Mouse (Mus musculus) CH12.LX (cell line): ENCODE results near the gene Arl8b. TPM values are rescaled to one million over a fixed set of nuclear protein-coding genes. Genes with fewer than 3 reads are reported as not detected.

Experiments used
- DNase-seq: peaks from one replicate; pipeline ENCODE4 v3.0.0-alpha.2; 2013; ENCODE audit errors: extremely low read depth
- H3K27ac ChIP-seq: 2 replicates; pipeline ENCODE4 v1.5.1; 2012; ENCODE audit warnings: low read depth, mild to moderate bottlenecking, control low read depth, moderate library complexity; ENCODE audit not compliant: insufficient read depth
- H3K27me3 ChIP-seq: replicated peaks from 2 replicates; pipeline ENCODE3; 2012; ENCODE audit warnings: inconsistent platforms
- H3K36me3 ChIP-seq, 2 experiments: replicated peaks in 1 of 2; 2 replicates each; pipeline versions ENCODE3 to v1.6.1; 2012; ENCODE audit warnings: inconsistent platforms in 1 of 2, low read length in 1 of 2, mild to moderate bottlenecking in 1 of 2, mixed read lengths in 1 of 2, moderate library complexity in 1 of 2; ENCODE audit not compliant: control insufficient read depth in 1 of 2, insufficient read depth in 1 of 2
- H3K4me1 ChIP-seq, 2 experiments: 2 replicates each; pipeline ENCODE4 v1.6.1; 2012; ENCODE audit warnings: inconsistent platforms in 1 of 2, moderate library complexity in 1 of 2; ENCODE audit not compliant: insufficient read depth in 2 of 2, control insufficient read depth in 1 of 2
- H3K4me2 ChIP-seq: 2 replicates; pipeline ENCODE4 v1.6.1; 2012; ENCODE audit warnings: low read depth, mild to moderate bottlenecking, control low read depth; ENCODE audit not compliant: poor library complexity, insufficient read depth, severe bottlenecking
- H3K4me3 ChIP-seq, 3 experiments: fragments of 150-350 bp in 1 of 3; sonication (generic) in 1 of 3; replicated peaks in 1 of 3; 2 replicates each; pipeline versions ENCODE3 to v1.5.1; 2011 to 2012; ENCODE audit warnings: low read depth in 2 of 3, low read length in 2 of 3, mild to moderate bottlenecking in 2 of 3, moderate library complexity in 2 of 3, control low read depth in 1 of 3, improper control_type of control experiment in 1 of 3, inconsistent platforms in 1 of 3, mixed read lengths in 1 of 3; ENCODE audit not compliant: poor library complexity in 1 of 3
- H3K79me2 ChIP-seq: replicated peaks from 2 replicates; pipeline ENCODE4 v1.6.1; 2012; ENCODE audit warnings: mild to moderate bottlenecking, moderate library complexity; ENCODE audit not compliant: control insufficient read depth, poor library complexity, insufficient read depth, severe bottlenecking; ENCODE audit errors: extremely low read depth
- H3K9ac ChIP-seq: 2 replicates; pipeline ENCODE4 v1.6.1; 2012; ENCODE audit warnings: low read depth, mild to moderate bottlenecking, control low read depth, moderate library complexity; ENCODE audit not compliant: insufficient read depth
- H3K9me3 ChIP-seq: replicated peaks from 2 replicates; pipeline ENCODE3; 2012; ENCODE audit warnings: low read length, inconsistent platforms, mixed read lengths
- CHD2 ChIP-seq: IDR thresholded peaks from 2 replicates; pipeline ENCODE4 v1.6.1; 2011; ENCODE audit warnings: low read length, improper control_type of control experiment
- CTCF ChIP-seq, 2 experiments: IDR thresholded peaks in 1 of 2; conservative IDR thresholded peaks in 1 of 2; 2 replicates each; pipeline ENCODE4 v1.5.1; 2011 to 2012; ENCODE audit warnings: low read depth in 2 of 2, low read length in 2 of 2, improper control_type of control experiment in 1 of 2, inconsistent platforms in 1 of 2, mild to moderate bottlenecking in 1 of 2, moderate library complexity in 1 of 2
- ELF1 ChIP-seq: IDR thresholded peaks from 2 replicates; pipeline ENCODE4 v1.6.1; 2014; ENCODE audit warnings: low read depth, mild to moderate bottlenecking, inconsistent platforms, low read length, improper control_type of control experiment
- ETS1 ChIP-seq: conservative IDR thresholded peaks from 2 replicates; pipeline ENCODE4 v1.6.1; 2012; ENCODE audit warnings: low read depth, mild to moderate bottlenecking, inconsistent platforms, low read length, improper control_type of control experiment, moderate library complexity
- GABPA ChIP-seq: IDR thresholded peaks from 2 replicates; pipeline ENCODE4 v1.6.1; 2012; ENCODE audit warnings: low read depth, low read length, improper control_type of control experiment, inconsistent platforms; ENCODE audit not compliant: insufficient replicate concordance
- IRF4 ChIP-seq: IDR thresholded peaks from 2 replicates; pipeline ENCODE4 v1.6.1; 2014; ENCODE audit warnings: low read depth, mild to moderate bottlenecking, inconsistent platforms, low read length, improper control_type of control experiment
- JUND ChIP-seq: conservative IDR thresholded peaks from 2 replicates; pipeline ENCODE4 v1.6.1; 2011; ENCODE audit warnings: low read depth, low read length, improper control_type of control experiment
- MAFK ChIP-seq: IDR thresholded peaks from 2 replicates; pipeline ENCODE4 v1.6.1; 2011; ENCODE audit warnings: low read length, improper control_type of control experiment; ENCODE audit not compliant: insufficient replicate concordance
- MAX ChIP-seq: IDR thresholded peaks from 2 replicates; pipeline ENCODE4 v1.6.1; 2011; ENCODE audit warnings: low read length, improper control_type of control experiment
- MAZ ChIP-seq: IDR thresholded peaks from 2 replicates; pipeline ENCODE4 v1.6.1; 2012; ENCODE audit warnings: low read depth, mild to moderate bottlenecking, inconsistent platforms, low read length, improper control_type of control experiment, moderate library complexity
- MEF2A ChIP-seq: IDR thresholded peaks from 2 replicates; pipeline ENCODE4 v1.6.1; 2014; ENCODE audit warnings: low read depth, mild to moderate bottlenecking, inconsistent platforms, low read length, improper control_type of control experiment, borderline replicate concordance
- MXI1 ChIP-seq: IDR thresholded peaks from 2 replicates; pipeline ENCODE4 v1.6.1; 2011; ENCODE audit warnings: mild to moderate bottlenecking, low read depth, low read length, improper control_type of control experiment
- POLR2AphosphoS2 ChIP-seq: IDR thresholded peaks from 2 replicates; pipeline ENCODE4 v1.6.1; 2011; ENCODE audit warnings: low read depth, low read length, improper control_type of control experiment
- RCOR1 ChIP-seq: conservative IDR thresholded peaks from 2 replicates; pipeline ENCODE4 v1.6.1; 2012; ENCODE audit warnings: low read depth, mild to moderate bottlenecking, inconsistent platforms, low read length, improper control_type of control experiment
- SMC3 ChIP-seq: IDR thresholded peaks from 2 replicates; pipeline ENCODE4 v1.6.1; 2011; ENCODE audit warnings: low read depth, low read length, improper control_type of control experiment
- TBP ChIP-seq: conservative IDR thresholded peaks from 2 replicates; pipeline ENCODE4 v1.6.1; 2011; ENCODE audit warnings: low read depth, low read length, improper control_type of control experiment
- TCF12 ChIP-seq: IDR thresholded peaks from 2 replicates; pipeline ENCODE4 v1.6.1; 2014; ENCODE audit warnings: low read depth, mild to moderate bottlenecking, inconsistent platforms, low read length, improper control_type of control experiment
- UBTF ChIP-seq: IDR thresholded peaks from 2 replicates; pipeline ENCODE4 v1.6.1; 2012; ENCODE audit warnings: low read depth, mild to moderate bottlenecking, inconsistent platforms, low read length, improper control_type of control experiment, moderate library complexity
- ZC3H11A ChIP-seq: IDR thresholded peaks from 2 replicates; pipeline ENCODE4 v1.6.1; 2012; ENCODE audit warnings: low read depth, mild to moderate bottlenecking, inconsistent platforms, low read length, improper control_type of control experiment
- ZNF384 ChIP-seq: IDR thresholded peaks from 2 replicates; pipeline ENCODE4 v1.6.1; 2012; ENCODE audit warnings: low read depth, low read length, improper control_type of control experiment, inconsistent platforms
- dilution Hi-C: fragments of 300-500 bp; cut with MboI; formaldehyde crosslinking; loops from 2 replicates; pipeline ENCODE4 v1.14.3; 2020; ENCODE audit warnings: low sequenced_read_pairs; ENCODE audit not compliant: extremely low pct_unique_long_range_greater_than_20kb, extremely low pct_ligation_motif_present
- in situ Hi-C: fragments of 300-500 bp; cut with MboI; formaldehyde crosslinking; loops from 3 replicates; pipeline ENCODE4 v1.14.3; 2019; ENCODE audit warnings: low sequenced_read_pairs, low pct_ligation_motif_present, low pct_unique_long_range_greater_than_20kb, mixed read lengths
- polyA plus RNA-seq: library from polyadenylated mRNA; unstranded; fragments of >175 nt; gene quantifications from 2 replicates; pipeline ENCODE4 v1.2.1, GENCODE M21; 2012; ENCODE audit warnings: low read depth; ENCODE audit not compliant: insufficient read length
- total RNA-seq, 2 experiments: library from RNA; depleted of rRNA; stranded (reverse); fragments of 300-350 nt in 1 of 2; fragments of >200 nt in 1 of 2; gene quantifications; 2 replicates each; pipeline ENCODE4 v1.2.3; 2012 to 2014

Gene Arl8b
- total and polyA plus RNA-seq, 3 experiments = 47.8 to 170 (median 141) TPM

DNA sequence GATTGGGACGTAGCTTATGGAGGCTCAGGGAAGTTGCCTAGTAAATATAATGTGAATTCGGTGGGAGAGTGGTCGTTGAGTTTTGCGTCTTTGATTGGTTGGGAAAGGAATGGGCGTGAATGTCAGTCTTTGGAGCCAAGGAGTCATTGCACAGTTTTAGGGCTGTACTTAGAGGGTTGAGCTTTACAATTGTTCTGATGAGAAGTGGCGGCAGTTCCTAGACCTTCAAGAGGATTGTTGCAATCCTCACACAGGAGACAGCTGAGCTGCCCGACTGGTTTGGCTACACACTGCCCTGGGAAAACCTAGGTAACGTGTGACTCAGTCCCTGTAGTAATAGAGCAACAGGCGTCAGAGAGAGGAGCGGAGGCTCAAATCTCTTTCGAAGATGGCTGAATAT, 1.2 kb downstream of the Arl8b start:
- no peak for DNase-seq
- dilution Hi-C loops = no loop called here
- in situ Hi-C loops = loop anchor here (5.0 kb wide), 1 partner anchor 33 kb away; no protein-coding TSS in a partner anchor
- Histone ChIP-seq H3K27me3 (no peaks in the 10 kb centered on the region), H3K4me1 (peaks cover 4 to 57% of the 10 kb centered on the region in 2 experiments), H3K9ac (peak overlapping the region; percentile 88), H3K36me3 (peaks cover 9 to 25% of the 10 kb centered on the region in 2 experiments), H3K79me2 (peaks cover 58% of the 10 kb centered on the region), H3K27ac (no peak overlapping the region), H3K4me2 (peak overlapping the region; percentile 98), H3K4me3 (peak overlapping the region; percentile 95 to 96 (median 95)), H3K9me3 (no peaks in the 10 kb centered on the region)
- TF ChIP-seq MAZ (no peak), ZNF384 (no peak), ELF1 (no peak), MXI1 (no peak), GABPA (no peak), CHD2 (no peak), ETS1 (no peak), TBP (no peak), MEF2A (no peak)
- TF ChIP-seq, all 38 proteins: peak for 0

DNA sequence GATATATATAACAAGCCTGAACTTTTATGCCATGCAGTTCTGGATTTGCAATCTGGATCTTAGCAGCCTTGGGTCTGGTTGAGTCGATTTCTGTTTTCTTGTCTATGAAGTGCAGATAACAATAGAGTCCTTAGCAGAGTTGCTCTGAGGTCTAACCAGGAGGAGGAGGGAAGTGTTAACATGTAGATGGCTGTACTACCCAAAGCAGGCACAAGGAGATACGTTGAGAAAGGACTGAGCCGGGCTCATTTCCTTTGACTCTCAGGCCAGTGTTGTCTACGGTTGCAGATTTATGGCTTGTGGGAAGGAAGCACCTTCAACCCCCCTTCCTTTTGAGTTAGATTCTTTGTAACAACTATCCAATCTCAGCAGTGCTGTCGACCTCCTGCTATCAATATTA, 1.9 kb downstream of the Arl8b start:
- peaks cover 2 to 54% of the 10 kb centered on the region in 2 experiments; a peak in 3 of 4 replicates for H3K4me1 ChIP-seq
- no peak overlapping the region for H3K27ac ChIP-seq
- in situ Hi-C loops (loop anchor here (5.0 kb wide), 1 partner anchor 33 kb away; no protein-coding TSS in a partner anchor), dilution Hi-C loops (no loop called here)
- peaks cover 11 to 30% of the 10 kb centered on the region in 2 experiments for H3K36me3 ChIP-seq
- H3K9me3 ChIP-seq = no peaks in the 10 kb centered on the region
- peaks cover 65% of the 10 kb centered on the region for H3K79me2 ChIP-seq
- DNase-seq = no peak
- peak in 1 of 2 experiments; percentile 19; a peak in 2 of 4 replicates for TF ChIP-seq CTCF (conservative IDR thresholded peaks at IDR 0.05 in 1 of 2, IDR thresholded peaks at IDR 0.05 in 1 of 2; ENCODE audit: low read depth in 2 of 2, low read length in 2 of 2)
- no peak for TF ChIP-seq MAX
- H3K4me3 ChIP-seq = peak overlapping the region; percentile 95 to 96 (median 95)
- no peaks in the 10 kb centered on the region for H3K27me3 ChIP-seq
- H3K9ac ChIP-seq = peak overlapping the region; percentile 88
- peak overlapping the region; percentile 98 for H3K4me2 ChIP-seq

DNA sequence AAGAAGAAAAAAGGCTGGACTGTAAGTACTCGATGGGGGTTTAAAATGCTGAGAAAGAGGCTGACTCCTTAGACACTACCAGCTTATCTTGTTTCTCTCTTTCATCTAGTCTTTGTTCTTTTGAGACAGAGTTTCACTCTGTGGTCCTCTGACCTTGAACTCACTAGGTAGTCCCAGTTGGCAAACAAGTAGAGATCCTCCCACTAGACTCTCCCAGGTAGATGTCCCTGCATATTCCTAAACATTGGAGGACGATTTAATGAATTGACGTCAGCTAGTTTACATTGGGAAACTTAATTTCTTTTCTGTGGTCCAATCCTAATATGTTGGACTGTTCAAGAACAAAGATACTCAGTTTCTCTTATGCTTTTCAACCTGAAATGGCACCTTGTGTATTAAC, 2.7 kb downstream of the Arl8b start:
- in situ Hi-C loops (no loop called here), dilution Hi-C loops (no loop called here)
- no peak overlapping the region for H3K27ac ChIP-seq
- H3K4me2 ChIP-seq = peak overlapping the region; percentile 98
- H3K4me3 ChIP-seq = peak overlapping the region in 1 of 3 experiments; percentile 95
- TF ChIP-seq ZC3H11A (no peak), RCOR1 (no peak), UBTF (no peak), TCF12 (no peak), IRF4 (no peak), POLR2AphosphoS2 (no peak), JUND (no peak), ELF1 (no peak), MAFK (no peak), SMC3 (no peak)
- no peaks in the 10 kb centered on the region for H3K9me3 ChIP-seq
- no peak for DNase-seq
- H3K27me3 ChIP-seq = no peaks in the 10 kb centered on the region
- peaks cover 11 to 37% of the 10 kb centered on the region in 2 experiments for H3K36me3 ChIP-seq
- H3K79me2 ChIP-seq = peaks cover 71% of the 10 kb centered on the region
- peaks cover 2 to 56% of the 10 kb centered on the region in 2 experiments; a peak in 3 of 4 replicates for H3K4me1 ChIP-seq
- no peak overlapping the region for H3K9ac ChIP-seq
